ENCODE assay signal across 8 mouse cellular contexts in the genomic region with DNA sequence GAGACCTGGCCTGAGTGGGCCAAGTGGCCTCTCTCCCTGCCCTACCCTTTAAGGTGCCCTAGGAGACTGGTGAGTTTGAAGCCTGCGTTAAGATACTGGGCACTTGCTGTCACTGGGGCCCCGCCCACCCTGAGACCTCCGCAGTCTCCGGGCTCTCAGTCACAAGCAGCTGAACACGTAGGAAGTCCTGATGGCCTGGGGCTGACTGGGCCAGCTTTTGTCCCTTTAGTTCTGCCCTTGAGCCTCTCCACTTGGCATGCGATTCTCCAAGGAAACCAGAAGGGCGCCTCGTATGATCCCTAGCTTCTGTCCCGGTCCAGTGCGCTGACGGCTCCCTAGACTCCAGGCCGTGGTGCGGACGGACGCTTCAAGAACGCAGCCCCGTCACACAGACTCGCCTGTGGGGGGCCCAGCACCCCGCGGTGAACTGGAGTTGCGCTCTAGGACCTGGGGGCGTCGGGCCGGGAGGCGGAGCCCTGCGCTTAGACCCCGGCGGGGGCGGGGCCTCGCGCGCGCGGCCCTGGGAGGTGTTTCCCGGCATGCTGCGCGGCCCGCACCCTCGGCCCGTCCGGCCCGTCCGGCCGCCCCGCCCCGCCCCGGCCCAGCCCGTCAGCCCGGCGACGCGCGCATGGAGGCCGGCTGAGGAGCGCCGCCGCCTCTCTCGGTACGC. TPM values are rescaled to one million over a fixed set of nuclear protein-coding genes. Genes with fewer than 3 reads are reported as not detected.
DNase-seq lines count a peak whose midpoint lies in the region; ATAC-seq and TF ChIP-seq lines count a peak whose summit lies in the region.

No protein-coding gene starts in this region.

- H3K27ac ChIP-seq in cerebellum, adult 2 months (ENCODE audit: insufficient read depth, low read length), result peak overlapping the region; percentile 85
- H3K27ac ChIP-seq in forebrain, postnatal 0 days (ENCODE audit: low read depth, low read length), result peak overlapping the region; percentile 80
- peak overlapping the region; percentile 91 for H3K27ac ChIP-seq in lung, postnatal 0 days (ENCODE audit: low read length)

- H3K4me2 ChIP-seq in forebrain, postnatal 0 days (ENCODE audit: low read depth), result peak overlapping the region; percentile 81
- H3K4me2 ChIP-seq in lung, postnatal 0 days (replicated peaks; ENCODE audit: low read depth, low read length), result peak overlapping the region; percentile 74

- H3K9me3 ChIP-seq in forebrain, postnatal 0 days (ENCODE audit: low read length), result no peaks in the 10 kb centered on the region
- no peaks in the 10 kb centered on the region for H3K9me3 ChIP-seq in lung, postnatal 0 days (ENCODE audit: low read length)

- 1% methylated on average over 57 of the region's 59 CpGs for WGBS in cerebellum, adult 2 months
- 2% methylated on average over 45 of the region's 59 CpGs for WGBS in forebrain, postnatal 0 days
- 3% methylated on average over 33 of the region's 59 CpGs for WGBS in lung, postnatal 0 days

- DNase-seq in MEL-GATA-1-ER (ENCODE audit: extremely low read depth, low read depth), result peak; percentile 50
- peak; percentile 88 to 89 for DNase-seq in cerebellum, adult 2 months
- peak; percentile 93 for DNase-seq in forebrain, postnatal 0 days
- peak; percentile 93 for DNase-seq in heart, postnatal 4 days
- DNase-seq in layer of hippocampus, postnatal 10 days (ENCODE audit: low spot score in 2 of 2), result peak; percentile 79 to 89
- peak; percentile 96 for DNase-seq in lung, postnatal 0 days (ENCODE audit: low spot score)
- peak; percentile 71 for DNase-seq in ovary, postnatal 10 days (ENCODE audit: low spot score)
- peak; percentile 90 for DNase-seq in thymus, postnatal 0 days (ENCODE audit: low spot score)

- peak overlapping the region; percentile 83 for H3K9ac ChIP-seq in forebrain, postnatal 0 days
- H3K9ac ChIP-seq in lung, postnatal 0 days (replicated peaks; ENCODE audit: low read depth), result peak overlapping the region; percentile 80

- H3K27me3 ChIP-seq in cerebellum, adult 2 months (ENCODE audit: control insufficient read depth, insufficient read depth, low read length), result no peaks in the 10 kb centered on the region
- no peaks in the 10 kb centered on the region for H3K27me3 ChIP-seq in forebrain, postnatal 0 days (ENCODE audit: insufficient read depth, low read length)
- H3K27me3 ChIP-seq in lung, postnatal 0 days (replicated peaks; ENCODE audit: insufficient read depth, low read length), result no peaks in the 10 kb centered on the region

- peak; percentile 95 for ATAC-seq in forebrain, postnatal 0 days
- ATAC-seq in lung, postnatal 0 days, result peak; percentile 94

- H3K4me1 ChIP-seq in cerebellum, adult 2 months (ENCODE audit: control insufficient read depth, insufficient read depth, low read length), result peaks cover 35% of the 10 kb centered on the region
- H3K4me1 ChIP-seq in forebrain, postnatal 0 days (ENCODE audit: insufficient read depth), result peaks cover 19% of the 10 kb centered on the region
- H3K4me1 ChIP-seq in lung, postnatal 0 days (ENCODE audit: insufficient read depth, low read depth, low read length), result peaks cover 25% of the 10 kb centered on the region

- TF ChIP-seq EP300 in lung, postnatal 0 days (IDR thresholded peaks at IDR 0.05), result no peak

- peak overlapping the region; percentile 80 for H3K4me3 ChIP-seq in cerebellum, adult 2 months (replicated peaks; ENCODE audit: insufficient read depth, low read depth, low read length)
- peak overlapping the region; percentile 91 for H3K4me3 ChIP-seq in forebrain, postnatal 0 days (ENCODE audit: low read depth, low read length)
- peak overlapping the region; percentile 88 for H3K4me3 ChIP-seq in lung, postnatal 0 days (ENCODE audit: low read depth, low read length)

- peaks cover 8% of the 10 kb centered on the region; the same call in 1 of the 2 replicates for H3K36me3 ChIP-seq in forebrain, postnatal 0 days (ENCODE audit: insufficient read depth)
- H3K36me3 ChIP-seq in lung, postnatal 0 days (ENCODE audit: insufficient read depth, low read length), result 0 out of 2 replicates have a peak, but pooled peaks cover under 1% of the 10 kb centered on the region

- TF ChIP-seq CTCF in cerebellum, adult 2 months (IDR thresholded peaks at IDR 0.05; ENCODE audit: borderline replicate concordance, insufficient read depth, low read depth, low read length), result peak; percentile 6; the same call in 1 of the 2 replicates
- TF ChIP-seq CTCF in forebrain, postnatal 0 days (IDR thresholded peaks at IDR 0.05; ENCODE audit: low read depth), result peak; percentile 52
- peak; percentile 51 for TF ChIP-seq CTCF in lung, postnatal 0 days (IDR thresholded peaks at IDR 0.05)

- TF ChIP-seq POLR2A in cerebellum, adult 2 months (IDR thresholded peaks at IDR 0.05; ENCODE audit: borderline replicate concordance, insufficient read depth, low read length), result peak; percentile 41; the same call in 1 of the 2 replicates

RNA-seq across cellular contexts. Expression of a gene that starts 0.7 kb away (rescaled TPM):
- polyA plus RNA-seq in cerebellum, adult 2 months (2012; rRNA removed), result 52.5 and 56.4 TPM in 2 replicates
- 33.5 and 35.0 TPM in 2 replicates for total RNA-seq in forebrain, postnatal 0 days (2014; rRNA removed)
- polyA plus RNA-seq in forebrain, postnatal 0 days (2015; fragmentation: Nextera tagmentation; extraction: Ambion mirVana), result 17.1 and 21.9 TPM in 2 replicates
- total RNA-seq in heart, postnatal 4 days (2021), result 10 to 100 TPM; 45.1 to 47.6 TPM
- 10 to 100 TPM; 22.7 to 26.2 TPM for total RNA-seq in layer of hippocampus, postnatal 10 days (2021)
- polyA plus RNA-seq in lung, postnatal 0 days (2015; fragmentation: Nextera tagmentation; extraction: Ambion mirVana), result 41.8 and 43.4 TPM in 2 replicates
- 40.1 and 42.2 TPM in 2 replicates for polyA plus RNA-seq in thymus, postnatal 0 days (2015; fragmentation: Nextera tagmentation; extraction: Ambion mirVana)

RNA-seq across cellular contexts. Expression of a gene that starts 13.3 kb away (rescaled TPM):
- 58.1 and 65.6 TPM in 2 replicates for polyA plus RNA-seq in cerebellum, adult 2 months (2012; rRNA removed)
- 45.9 and 47.9 TPM in 2 replicates for total RNA-seq in forebrain, postnatal 0 days (2014; rRNA removed)
- polyA plus RNA-seq in forebrain, postnatal 0 days (2015; fragmentation: Nextera tagmentation; extraction: Ambion mirVana), result 19.6 and 20.7 TPM in 2 replicates
- total RNA-seq in heart, postnatal 4 days (2021), result 10 to 100 TPM; 10.0 to 10.2 TPM
- total RNA-seq in layer of hippocampus, postnatal 10 days (2021), result 10 to 100 TPM; 21.4 to 21.5 TPM
- 13.9 and 16.0 TPM in 2 replicates for polyA plus RNA-seq in lung, postnatal 0 days (2015; fragmentation: Nextera tagmentation; extraction: Ambion mirVana)
- polyA plus RNA-seq in thymus, postnatal 0 days (2015; fragmentation: Nextera tagmentation; extraction: Ambion mirVana), result 17.1 and 18.1 TPM in 2 replicates

RNA-seq across cellular contexts. Expression of a gene that starts 16.1 kb away (rescaled TPM):
- polyA plus RNA-seq in cerebellum, adult 2 months (2012; rRNA removed), result 134 and 155 TPM in 2 replicates
- 8.1 and 10.7 TPM in 2 replicates for total RNA-seq in forebrain, postnatal 0 days (2014; rRNA removed)
- 4.1 and 6.3 TPM in 2 replicates for polyA plus RNA-seq in forebrain, postnatal 0 days (2015; fragmentation: Nextera tagmentation; extraction: Ambion mirVana)
- 1 to 10 TPM; 2.1 to 2.3 TPM for total RNA-seq in heart, postnatal 4 days (2021)
- total RNA-seq in layer of hippocampus, postnatal 10 days (2021), result 100 to 1,000 TPM; 119 to 121 TPM
- 0.11 and 0.18 TPM in 2 replicates for polyA plus RNA-seq in lung, postnatal 0 days (2015; fragmentation: Nextera tagmentation; extraction: Ambion mirVana)
- polyA plus RNA-seq in thymus, postnatal 0 days (2015; fragmentation: Nextera tagmentation; extraction: Ambion mirVana), result 0.04 and 0.06 TPM in 2 replicates

RNA-seq across cellular contexts. Expression of a gene that starts 47.3 kb away (rescaled TPM):
- polyA plus RNA-seq in cerebellum, adult 2 months (2012; rRNA removed), result 77.4 and 82.1 TPM in 2 replicates
- total RNA-seq in forebrain, postnatal 0 days (2014; rRNA removed), result 24.6 and 42.4 TPM in 2 replicates
- polyA plus RNA-seq in forebrain, postnatal 0 days (2015; fragmentation: Nextera tagmentation; extraction: Ambion mirVana), result 7.4 and 8.8 TPM in 2 replicates
- 10 to 100 TPM; 15.9 to 16.1 TPM for total RNA-seq in heart, postnatal 4 days (2021)
- 10 to 100 TPM; 26.5 to 30.0 TPM for total RNA-seq in layer of hippocampus, postnatal 10 days (2021)
- polyA plus RNA-seq in lung, postnatal 0 days (2015; fragmentation: Nextera tagmentation; extraction: Ambion mirVana), result 5.6 and 6.2 TPM in 2 replicates
- polyA plus RNA-seq in thymus, postnatal 0 days (2015; fragmentation: Nextera tagmentation; extraction: Ambion mirVana), result 9.8 and 12.5 TPM in 2 replicates

RNA-seq across cellular contexts. Expression of a gene that starts 52.9 kb away (rescaled TPM):
- 31.4 and 36.3 TPM in 2 replicates for polyA plus RNA-seq in cerebellum, adult 2 months (2012; rRNA removed)
- total RNA-seq in forebrain, postnatal 0 days (2014; rRNA removed), result 33.1 and 44.3 TPM in 2 replicates
- polyA plus RNA-seq in forebrain, postnatal 0 days (2015; fragmentation: Nextera tagmentation; extraction: Ambion mirVana), result 27.9 and 30.1 TPM in 2 replicates
- total RNA-seq in heart, postnatal 4 days (2021), result 1 to 10 TPM; 9.0 to 9.5 TPM
- 10 to 100 TPM; 17.2 to 19.4 TPM for total RNA-seq in layer of hippocampus, postnatal 10 days (2021)
- 14.8 and 15.1 TPM in 2 replicates for polyA plus RNA-seq in lung, postnatal 0 days (2015; fragmentation: Nextera tagmentation; extraction: Ambion mirVana)
- 16.4 and 17.7 TPM in 2 replicates for polyA plus RNA-seq in thymus, postnatal 0 days (2015; fragmentation: Nextera tagmentation; extraction: Ambion mirVana)

Comparison
In these comparisons a context has a peak if more than half of its experiments do, and no peak if none do; other contexts are left out.
1. Peak in every context shown above with its lines: DNase-seq, ATAC-seq, H3K4me3 ChIP-seq and H3K27ac ChIP-seq.
2. RNA of a gene that starts 16.1 kb away (polyA plus RNA-seq): 134 to 155 TPM in cerebellum, adult 2 months; 4.1 to 6.3 TPM in forebrain, postnatal 0 days, 0.11 to 0.18 TPM in lung, postnatal 0 days and 0.04 to 0.06 TPM in thymus, postnatal 0 days; every median in the first group is over 10 times any median in the second.